Mouse (Mus musculus): Measurements from ENCODE around the gene Usf3.

GRCm38 (mm10) chr16:44211054-44211414 lies 38.0 kb downstream of the Usf3 start:
- TF ChIP-seq CTCF (IDR thresholded peaks at IDR 0.05; ENCODE audit: extremely low read depth, insufficient read depth, insufficient read length, insufficient replicate concordance) (no peak), POLR2A (IDR thresholded peaks at IDR 0.05; ENCODE audit: low read depth, low read length) (no peak)
